Mouse (Mus musculus): ENCODE measurements around the gene Fam149b. TPM values are rescaled to one million over a fixed set of nuclear protein-coding genes. Genes with fewer than 3 reads are reported as not detected.
A peak's percentile ranks its signal among the peaks of the same experiment; 100 is the strongest.
"Not testable (repeated sequence)": the region's sequence is repeated elsewhere in the genome, so short reads cannot be mapped to it uniquely, and the experiment has no call there.

Gene Fam149b
- 46.4 and 50.4 TPM in 2 replicates for polyA plus RNA-seq (2016; fragmentation: Nextera tagmentation; extraction: Ambion mirVana)

DNA sequence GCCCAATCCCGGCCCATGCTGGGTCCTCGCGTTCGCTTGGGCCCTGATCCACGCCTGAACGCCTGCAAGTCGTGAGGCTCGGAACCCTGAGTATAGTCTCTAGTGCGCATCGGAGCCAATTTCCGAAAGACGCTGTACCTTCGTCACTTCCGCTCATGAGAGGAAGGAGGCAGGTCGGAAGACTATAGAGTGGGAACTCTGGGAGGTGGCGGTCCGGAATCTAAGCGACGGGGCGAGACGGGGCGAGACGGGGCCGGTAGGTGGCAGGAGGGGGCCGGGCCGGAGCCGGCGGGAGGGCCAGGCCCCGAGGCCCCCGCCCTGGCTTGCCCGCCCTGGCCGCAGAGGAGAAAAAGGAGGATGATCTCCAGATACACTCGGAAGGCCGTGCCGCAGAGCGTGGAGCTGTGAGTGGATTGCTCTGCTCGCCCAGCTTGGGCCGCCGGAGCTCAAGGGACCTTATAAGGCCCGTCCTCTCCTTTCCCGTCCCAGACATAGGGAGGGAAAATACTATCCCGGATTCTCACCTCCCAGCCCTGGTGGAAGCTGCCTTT is at the start of gene Fam149b, which contains the start of gene Ecd:
TSS of gene Fam149b (plus strand) at position 172 of the 551 bp plus-strand sequence.
TSS of gene Ecd (minus strand) at position 131 of the 551 bp plus-strand sequence.
- Histone ChIP-seq H3K9me3 (replicated peaks) (no peaks in the 10 kb centered on the region), H3K36me3 (peaks cover 54% of the 10 kb centered on the region), H3K27me3 (ENCODE audit: low read depth, poor library complexity, severe bottlenecking) (no peaks in the 10 kb centered on the region), H3K4me3 (peak within 1 kb of the TSS; percentile 67), H3K27ac (replicated peaks) (peak within 1 kb of the TSS; percentile 89), H3K4me1 (peaks cover 20% of the 10 kb centered on the region)
- peak; percentile 94 for DNase-seq (ENCODE audit: low spot score)
- 1% methylated on average over 42 of the region's 42 CpGs for WGBS

GRCm38 (mm10) chr14:20305085-20305484 is 42.9 kb upstream of the Fam149b start:
- H3K4me1 ChIP-seq; H3K27ac ChIP-seq (replicated peaks); H3K4me3 ChIP-seq; H3K27me3 ChIP-seq (ENCODE audit: low read depth, poor library complexity, severe bottlenecking); H3K9me3 ChIP-seq (replicated peaks); DNase-seq (ENCODE audit: low spot score): not testable (repeated sequence)
- peaks cover 30% of the 10 kb centered on the region for H3K36me3 ChIP-seq
- WGBS: 61% methylated on average over 2 of the region's 2 CpGs

GRCm38 (mm10) chr14:20315137-20315536 is 32.8 kb upstream of the Fam149b start:
- H3K27me3 ChIP-seq (ENCODE audit: low read depth, poor library complexity, severe bottlenecking): no peaks in the 10 kb centered on the region
- H3K27ac ChIP-seq (replicated peaks): no peak overlapping the region
- no peaks in the 10 kb centered on the region for H3K4me1 ChIP-seq
- WGBS: 96% methylated on average over 1 of the region's 1 CpGs
- H3K36me3 ChIP-seq: peaks cover 41% of the 10 kb centered on the region
- DNase-seq (ENCODE audit: low spot score): no peak
- H3K4me3 ChIP-seq: no peak overlapping the region
- no peaks in the 10 kb centered on the region for H3K9me3 ChIP-seq (replicated peaks)

DNA sequence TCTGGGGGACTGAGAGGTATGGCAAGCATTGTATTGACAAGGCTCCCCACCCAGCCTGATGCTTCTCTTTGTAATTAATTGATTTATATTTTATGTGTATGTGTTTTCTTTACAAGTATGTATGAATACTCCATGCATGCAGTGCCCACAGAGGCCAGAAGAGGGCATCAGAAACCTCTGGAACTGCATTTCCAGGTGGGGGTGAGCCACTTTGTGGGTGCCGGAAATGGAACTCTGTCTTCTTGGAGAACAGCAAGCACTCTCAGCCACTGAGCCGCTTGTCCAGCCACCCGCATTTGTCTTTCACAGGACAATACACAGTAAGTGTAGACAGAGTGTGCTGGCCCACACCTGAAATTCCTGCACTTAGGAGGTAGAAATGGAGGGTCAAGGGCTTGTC is 28.5 kb upstream of the Fam149b start:
- DNase-seq (ENCODE audit: low spot score): peak; percentile 40
- Histone ChIP-seq H3K27me3 (ENCODE audit: low read depth, poor library complexity, severe bottlenecking) (no peaks in the 10 kb centered on the region), H3K27ac (replicated peaks) (no peak overlapping the region), H3K4me1 (no peaks in the 10 kb centered on the region), H3K36me3 (peaks cover 73% of the 10 kb centered on the region), H3K9me3 (replicated peaks) (no peaks in the 10 kb centered on the region), H3K4me3 (no peak overlapping the region)
- WGBS: 80% methylated on average over 3 of the region's 3 CpGs

DNA sequence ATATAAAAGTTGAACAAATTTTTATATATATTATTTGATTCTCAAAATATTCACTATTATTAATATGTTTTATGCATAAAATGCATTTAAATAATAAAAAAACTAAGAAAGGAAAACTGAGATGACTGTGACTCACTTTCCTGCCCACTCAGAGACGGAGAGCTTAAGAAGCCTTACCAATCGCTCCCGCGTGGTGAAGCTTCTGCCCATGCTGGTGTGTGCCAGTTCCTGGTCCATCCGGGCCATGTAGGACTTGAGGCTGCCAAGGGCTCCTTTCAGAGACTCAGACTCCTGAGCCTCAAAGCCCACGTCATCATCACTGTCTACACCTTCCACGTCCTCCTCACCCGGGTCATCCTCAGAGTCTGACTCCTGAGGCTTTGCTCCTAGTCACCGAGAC is 23.8 kb upstream of the Fam149b start:
- Histone ChIP-seq H3K27me3 (ENCODE audit: low read depth, poor library complexity, severe bottlenecking) (no peaks in the 10 kb centered on the region), H3K27ac (replicated peaks) (no peak overlapping the region), H3K36me3 (peaks cover 97% of the 10 kb centered on the region), H3K4me1 (no peaks in the 10 kb centered on the region), H3K4me3 (no peak overlapping the region), H3K9me3 (replicated peaks) (no peaks in the 10 kb centered on the region)
- WGBS: 95% methylated on average over 9 of the region's 9 CpGs
- no peak for DNase-seq (ENCODE audit: low spot score)

DNA sequence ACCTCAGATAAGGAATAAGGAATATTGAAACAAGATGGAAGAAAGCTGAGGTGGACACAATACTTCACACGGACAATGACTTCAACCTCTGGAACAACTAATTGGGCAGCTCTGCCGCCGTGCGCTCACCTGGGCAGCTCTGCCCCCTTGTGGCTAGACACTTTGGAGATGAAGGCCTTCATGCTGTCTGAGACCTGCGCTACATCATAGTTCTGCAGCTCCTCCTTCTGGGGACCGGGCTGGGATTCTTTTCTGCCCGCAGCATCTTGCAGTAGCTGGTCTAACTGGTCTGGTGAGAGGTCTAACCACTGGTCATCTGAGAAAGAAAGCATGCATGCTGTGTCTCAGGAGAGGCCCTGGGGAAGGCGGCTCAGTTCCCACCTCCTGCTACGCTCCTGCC is 19.5 kb upstream of the Fam149b start:
- Histone ChIP-seq H3K27me3 (ENCODE audit: low read depth, poor library complexity, severe bottlenecking) (no peaks in the 10 kb centered on the region), H3K9me3 (replicated peaks) (no peaks in the 10 kb centered on the region), H3K4me3 (no peak overlapping the region), H3K36me3 (peaks cover 97% of the 10 kb centered on the region), H3K4me1 (no peaks in the 10 kb centered on the region), H3K27ac (replicated peaks) (no peak overlapping the region)
- whole genome bisulfite sequencing: 81% methylated on average over 9 of the region's 9 CpGs
- DNase-seq (ENCODE audit: low spot score): no peak

DNA sequence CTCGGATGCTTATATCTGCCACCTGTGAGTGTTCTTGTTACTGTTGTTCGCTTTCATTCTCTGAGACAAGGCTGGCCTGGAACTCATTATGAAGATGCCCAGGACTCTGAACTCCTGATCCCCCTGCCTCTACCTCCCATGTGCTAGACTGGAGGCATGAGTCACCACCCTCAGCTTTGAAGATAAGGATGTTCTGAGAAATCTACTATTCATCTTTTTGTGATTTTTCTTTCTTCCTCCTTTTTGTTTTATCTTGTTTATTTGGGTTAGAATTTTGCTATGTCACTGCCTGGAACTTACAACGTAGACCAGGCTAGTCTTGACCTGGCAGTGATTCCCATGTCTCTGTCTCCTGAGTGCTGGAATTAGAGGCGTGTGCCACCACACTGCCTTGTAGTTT is 16.6 kb upstream of the Fam149b start:
- Histone ChIP-seq H3K36me3 (peaks cover 99% of the 10 kb centered on the region), H3K27ac (replicated peaks) (no peak overlapping the region), H3K4me1 (no peaks in the 10 kb centered on the region), H3K27me3 (ENCODE audit: low read depth, poor library complexity, severe bottlenecking) (no peaks in the 10 kb centered on the region), H3K4me3 (no peak overlapping the region), H3K9me3 (replicated peaks) (no peaks in the 10 kb centered on the region)
- DNase-seq (ENCODE audit: low spot score): no peak
- WGBS: 94% methylated on average over 4 of the region's 4 CpGs

DNA sequence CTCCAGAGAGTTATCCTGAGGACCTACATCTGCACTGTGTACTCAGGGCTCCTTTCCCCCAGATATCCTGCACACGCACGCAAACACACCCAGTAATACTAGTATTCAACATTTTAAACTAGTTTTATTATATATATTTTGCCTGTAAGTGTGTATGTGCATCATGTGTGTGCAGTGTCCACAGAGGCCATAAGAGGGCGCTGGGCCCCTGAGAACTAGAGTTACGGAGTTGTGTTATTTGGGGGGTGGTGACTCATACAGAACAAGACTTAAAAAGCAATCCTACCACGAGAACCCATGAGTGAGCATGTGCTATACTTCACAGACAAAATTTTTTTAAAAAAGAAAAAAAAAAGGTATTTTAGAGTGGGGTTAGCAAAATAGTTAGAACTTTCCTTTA is 8.5 kb upstream of the Fam149b start:
- Histone ChIP-seq H3K9me3 (replicated peaks) (no peaks in the 10 kb centered on the region), H3K4me3 (no peak overlapping the region), H3K4me1 (no peaks in the 10 kb centered on the region), H3K27me3 (ENCODE audit: low read depth, poor library complexity, severe bottlenecking) (no peaks in the 10 kb centered on the region), H3K36me3 (peaks cover 94% of the 10 kb centered on the region), H3K27ac (replicated peaks) (no peak overlapping the region)
- 94% methylated on average over 5 of the region's 5 CpGs for WGBS
- no peak for DNase-seq (ENCODE audit: low spot score)

GRCm38 (mm10) chr14:20340149-20340548 is 7.8 kb upstream of the Fam149b start:
- H3K36me3 ChIP-seq: peaks cover 94% of the 10 kb centered on the region
- H3K9me3 ChIP-seq (replicated peaks): no peaks in the 10 kb centered on the region
- no peaks in the 10 kb centered on the region for H3K27me3 ChIP-seq (ENCODE audit: low read depth, poor library complexity, severe bottlenecking)
- 85% methylated on average over 8 of the region's 8 CpGs for WGBS
- DNase-seq (ENCODE audit: low spot score): no peak
- no peak overlapping the region for H3K27ac ChIP-seq (replicated peaks)
- no peak overlapping the region for H3K4me3 ChIP-seq
- no peaks in the 10 kb centered on the region for H3K4me1 ChIP-seq

DNA sequence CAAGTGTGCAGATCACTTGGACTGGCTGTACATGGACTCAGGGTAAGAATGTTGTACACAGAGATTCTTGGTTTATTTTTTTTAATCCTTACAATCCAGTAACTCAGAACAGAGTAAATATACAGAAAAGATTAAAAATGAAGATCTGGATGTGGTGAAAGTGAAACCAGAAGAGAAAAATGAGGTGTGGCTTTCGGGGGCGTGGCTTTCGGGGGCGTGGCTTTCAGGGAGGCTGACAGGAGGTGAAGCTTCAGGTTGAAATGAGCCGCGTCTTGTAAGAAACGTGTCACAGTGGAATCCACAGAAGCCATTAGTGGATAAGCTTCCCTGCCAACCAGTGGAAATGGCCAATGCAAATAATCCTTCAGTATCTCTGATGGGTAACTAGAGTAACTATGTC is 7.1 kb upstream of the Fam149b start:
- DNase-seq (ENCODE audit: low spot score): no peak
- H3K9me3 ChIP-seq (replicated peaks): no peaks in the 10 kb centered on the region
- no peak overlapping the region for H3K27ac ChIP-seq (replicated peaks)
- H3K27me3 ChIP-seq (ENCODE audit: low read depth, poor library complexity, severe bottlenecking): no peaks in the 10 kb centered on the region
- no peak overlapping the region for H3K4me3 ChIP-seq
- H3K4me1 ChIP-seq: no peaks in the 10 kb centered on the region
- WGBS: 80% methylated on average over 7 of the region's 7 CpGs
- peaks cover 94% of the 10 kb centered on the region for H3K36me3 ChIP-seq

GRCm38 (mm10) chr14:20345885-20346284 is 2.1 kb upstream of the Fam149b start:
- H3K4me3 ChIP-seq: peak overlapping the region; percentile 67; the same call in 1 of the 2 replicates
- 93% methylated on average over 9 of the region's 9 CpGs for WGBS

GRCm38 (mm10) chr14:20347441-20347990 is 446 bp upstream of the Fam149b start:
- 9% methylated on average over 15 of the region's 15 CpGs for WGBS
- Histone ChIP-seq H3K4me3 (peak overlapping the region; percentile 67), H3K27ac (replicated peaks) (peak overlapping the region; percentile 89), H3K4me1 (peaks cover 20% of the 10 kb centered on the region), H3K9me3 (replicated peaks) (no peaks in the 10 kb centered on the region), H3K36me3 (peaks cover 54% of the 10 kb centered on the region), H3K27me3 (ENCODE audit: low read depth, poor library complexity, severe bottlenecking) (no peaks in the 10 kb centered on the region)
- DNase-seq (ENCODE audit: low spot score): no peak

More at GRCm38 (mm10) chr14:20345885-20346284, 2.1 kb upstream of the Fam149b start:
- Histone ChIP-seq H3K36me3 (peaks cover 54% of the 10 kb centered on the region), H3K27ac (replicated peaks) (no peak overlapping the region), H3K27me3 (ENCODE audit: low read depth, poor library complexity, severe bottlenecking) (no peaks in the 10 kb centered on the region), H3K9me3 (replicated peaks) (no peaks in the 10 kb centered on the region), H3K4me1 (peaks cover 20% of the 10 kb centered on the region)
- DNase-seq (ENCODE audit: low spot score): no peak

- no peaks in the 10 kb centered on the region for H3K9me3 ChIP-seq (replicated peaks)
- H3K4me1 ChIP-seq: no peaks in the 10 kb centered on the region
- H3K27me3 ChIP-seq (ENCODE audit: low read depth, poor library complexity, severe bottlenecking): no peaks in the 10 kb centered on the region
- no peak overlapping the region for H3K4me3 ChIP-seq
- DNase-seq (ENCODE audit: low spot score): no peak
- H3K36me3 ChIP-seq: peaks cover 100% of the 10 kb centered on the region
- no peak overlapping the region for H3K27ac ChIP-seq (replicated peaks)
- WGBS: 95% methylated on average over 4 of the region's 4 CpGs
Measured at GRCm38 (mm10) chr14:20363230-20363629, 15.3 kb downstream of the Fam149b start.
